Mouse (Mus musculus) liver, embryonic 14.5 days (tissue): ENCODE data around the gene Tnfsf8.

Experiments used
- CTCF ChIP-seq: IDR thresholded peaks from 2 replicates; pipeline ENCODE4 v1.5.1; 2016; ENCODE audit warnings: antibody characterized with exemption, low read depth, control low read depth
- EP300 ChIP-seq: IDR thresholded peaks from 2 replicates; pipeline ENCODE4 v1.6.1; 2016; ENCODE audit warnings: antibody characterized with exemption, low read depth

DNA sequence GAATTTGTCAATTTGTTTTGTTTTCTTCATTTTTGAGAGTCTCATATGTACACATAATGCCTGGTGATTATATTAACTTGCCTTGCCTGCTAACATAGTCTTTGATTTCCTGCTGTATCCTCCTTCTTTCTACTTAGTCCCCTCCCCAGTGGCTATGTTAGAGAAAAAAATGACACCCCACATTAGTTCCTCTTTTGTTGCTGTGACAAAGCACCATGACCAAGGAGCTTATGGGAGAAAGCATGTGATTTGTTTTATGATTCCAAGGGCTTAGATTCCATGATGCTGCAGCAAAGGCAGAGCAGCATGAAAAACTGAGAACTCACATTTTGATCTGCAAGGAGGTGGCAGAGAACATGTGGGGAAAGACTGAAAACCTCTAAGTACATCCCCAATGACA lies 43.6 kb downstream of the Tnfsf8 start:
- TF ChIP-seq CTCF: no peak
- no peak for TF ChIP-seq EP300
